Mouse (Mus musculus): ENCODE measurements around the gene Pcf11.

The Pcf11 gene

GRCm38 (mm10) chr7:92637021-92637625 is 32.6 kb downstream of the Pcf11 start, which contains the start of gene Ankrd42:
Gene Ankrd42 (minus strand): TSS chr7:92637142.
- peak; percentile 85 for DNase-seq (ENCODE audit: low spot score)

GRCm38 (mm10) chr7:92636295-92637011 is 33.3 kb downstream of the Pcf11 start:
- no peak for DNase-seq (ENCODE audit: low spot score)

- no peak for DNase-seq (ENCODE audit: low spot score)
Observed at GRCm38 (mm10) chr7:92630167-92630566, 39.6 kb downstream of the Pcf11 start.

GRCm38 (mm10) chr7:92624488-92624887 is 45.2 kb downstream of the Pcf11 start:
- DNase-seq (ENCODE audit: low spot score) = no peak

GRCm38 (mm10) chr7:92610830-92611229 is 58.9 kb downstream of the Pcf11 start:
- no peak for DNase-seq (ENCODE audit: low spot score)

GRCm38 (mm10) chr7:92604961-92605360 is 64.8 kb downstream of the Pcf11 start:
- DNase-seq (ENCODE audit: low spot score) = no peak

Measured in ovary, postnatal 14 days (tissue).